Mouse (Mus musculus) liver, adult 2 months (tissue): ENCODE results near the gene Abi1.

Source experiments
- CTCF ChIP-seq: fragments of 200-500 bp; IDR thresholded peaks from 2 replicates; pipeline ENCODE4 v1.5.1; 2011; ENCODE audit warnings: low read depth, low read length, control low read depth
- POLR2A ChIP-seq: fragments of 200-500 bp; IDR thresholded peaks from 2 replicates; pipeline ENCODE4 v1.6.1; 2011; ENCODE audit warnings: low read length, control low read depth; ENCODE audit not compliant: insufficient read depth; ENCODE audit errors: extremely low read depth

DNA sequence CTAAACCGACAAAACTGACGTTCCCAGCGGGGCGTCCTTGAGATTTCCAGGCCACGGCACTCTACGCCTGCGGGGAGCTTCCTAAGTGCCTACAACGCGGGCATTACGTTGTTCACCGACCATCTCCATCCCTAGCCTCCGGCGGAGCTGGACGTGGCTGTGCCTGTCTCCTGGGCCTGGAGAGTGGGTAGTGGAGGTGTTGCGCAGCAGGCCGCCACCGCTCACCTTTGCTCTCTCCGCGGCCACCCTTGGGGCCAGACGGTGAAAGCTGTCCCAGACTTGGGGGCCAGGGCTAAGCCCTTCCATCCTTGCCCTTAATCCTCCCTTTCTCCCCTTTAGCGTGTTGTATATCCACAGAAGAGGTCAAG, 28.3 kb upstream of the Abi1 start:
- TF ChIP-seq CTCF = no peak
- peak; percentile 13; the same call in 1 of the 2 replicates for TF ChIP-seq POLR2A
